In the genomic region with DNA sequence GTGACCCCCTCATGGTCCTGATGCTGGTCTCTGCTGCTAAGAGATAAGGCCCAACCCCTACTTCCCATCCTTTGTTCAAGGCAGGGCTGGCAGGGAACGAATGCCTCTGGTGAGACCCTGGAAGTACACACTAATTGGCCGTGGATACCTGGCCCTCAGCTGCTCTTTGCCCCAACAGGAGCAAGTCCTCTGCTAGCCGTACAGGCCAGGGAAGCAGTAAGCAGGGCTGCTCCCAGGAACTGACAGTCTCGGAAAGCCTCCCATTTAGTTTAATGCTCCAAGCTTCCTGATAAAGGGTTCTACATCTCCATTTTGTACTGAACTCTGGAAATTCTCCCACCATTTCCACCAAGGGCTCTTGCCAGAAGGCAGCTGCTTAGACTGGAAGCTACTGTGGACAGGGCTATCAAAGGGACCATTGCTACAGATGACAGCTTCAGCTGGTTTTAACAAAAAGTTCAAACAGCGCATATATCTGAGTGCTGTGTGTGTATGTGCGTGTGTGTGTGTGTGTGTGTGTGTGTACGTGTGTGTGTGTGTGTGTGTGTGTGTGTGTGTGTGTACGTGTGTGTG, we compare ENCODE assay signal across 21 mouse cellular contexts. TPM values are rescaled to one million over a fixed set of nuclear protein-coding genes. Genes with fewer than 3 reads are reported as not detected.
"Had no signal": no experiment of that assay in that cellular context is flagged by ENCODE, and none has a peak within 500 bp of the region (broad histone marks: within the 10 kb centered on the region; RNA-seq: fewer than 3 reads in every experiment).

No protein-coding gene starts in this region.

- DNase-seq: kidney, adult 18-20 months; kidney, adult 9 months; kidney, postnatal 14 days; layer of hippocampus, postnatal 36 days; left cerebral cortex, postnatal 4 days; liver, embryonic 13.5 days; lung, adult 2 months; lung, postnatal 10 days; lung, postnatal 36 days; midbrain, embryonic 14.5 days; right cerebral cortex, postnatal 25 days; spleen, adult 18-20 months; thymus, postnatal 25 days had no signal

- H3K4me1 ChIP-seq: liver, embryonic 13.5 days; megakaryocyte, embryonic 14.5 days; stomach, embryonic 15.5 days had no signal

- H3K9ac ChIP-seq: liver, embryonic 13.5 days; stomach, embryonic 15.5 days had no signal

- H3K9me3 ChIP-seq: liver, embryonic 13.5 days; midbrain, embryonic 10.5 days; stomach, embryonic 15.5 days had no signal

- H3K4me3 ChIP-seq: layer of hippocampus, adult 2 months; left cerebral cortex, adult 2 months; liver, embryonic 13.5 days; megakaryocyte, embryonic 14.5 days; midbrain, embryonic 10.5 days; stomach, embryonic 15.5 days had no signal

- H3K36me3 ChIP-seq: liver, embryonic 13.5 days; midbrain, embryonic 10.5 days; stomach, embryonic 15.5 days had no signal

- H3K4me2 ChIP-seq: liver, embryonic 13.5 days; stomach, embryonic 15.5 days had no signal

- H3K27ac ChIP-seq: layer of hippocampus, adult 2 months; left cerebral cortex, adult 2 months; liver, embryonic 13.5 days; midbrain, embryonic 10.5 days; stomach, embryonic 15.5 days had no signal

RNA-seq across cellular contexts. Expression of gene Gm10320, which starts 2.8 kb away (rescaled TPM):
- total RNA-seq: layer of hippocampus, adult 2 months; layer of hippocampus, postnatal 10 days; layer of hippocampus, postnatal 36 days; left cerebral cortex, adult 2 months; left cerebral cortex, postnatal 10 days; left cerebral cortex, postnatal 4 days; midbrain, postnatal 0 days had no signal
